Mouse (Mus musculus) retina, embryonic 14.5 days (tissue): ENCODE measurements around the gene Ccnt2.

ENCODE experiments used
- DNase-seq: peaks from one replicate; pipeline ENCODE4 v3.0.0-alpha.2; 2015; ENCODE audit warnings: low spot score

Ccnt2 gene

GRCm38 (mm10) chr1:127793459-127793858 lies 19.5 kb downstream of the Ccnt2 start:
- DNase-seq = no peak

DNA sequence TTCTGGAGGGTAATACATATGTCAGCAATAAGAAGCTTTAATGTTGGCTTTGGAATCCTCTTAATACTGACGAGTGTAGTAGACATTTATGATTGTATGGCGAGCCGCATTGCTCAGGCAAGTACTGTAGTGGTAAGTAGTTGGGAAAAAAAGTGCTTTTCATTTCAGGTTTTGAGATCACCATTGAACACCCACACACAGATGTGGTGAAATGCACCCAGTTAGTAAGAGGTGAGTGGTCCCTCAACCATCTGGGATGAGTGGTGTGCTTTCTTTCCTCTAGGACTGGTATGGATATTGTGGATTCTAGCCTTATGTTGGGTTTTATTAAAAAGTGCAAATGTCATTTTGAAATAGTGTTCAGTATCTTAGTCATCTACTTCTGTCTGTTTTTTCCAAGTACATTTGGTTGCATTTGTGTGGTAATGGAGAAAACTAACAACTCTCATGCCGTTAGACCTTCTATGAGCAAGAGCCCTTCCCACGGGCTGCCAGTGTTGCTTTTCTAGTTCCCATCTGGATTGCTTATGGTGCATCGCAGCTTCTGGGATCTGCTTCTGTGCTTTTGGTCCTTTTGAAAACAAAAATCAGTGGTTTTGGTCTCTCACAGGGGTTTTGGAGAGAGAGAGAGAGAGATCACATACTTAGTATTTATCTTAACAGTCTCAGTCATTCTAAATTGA lies 21.3 kb downstream of the Ccnt2 start:
- no peak for DNase-seq

GRCm38 (mm10) chr1:127796341-127796740 lies 22.4 kb downstream of the Ccnt2 start:
- no peak for DNase-seq

DNA sequence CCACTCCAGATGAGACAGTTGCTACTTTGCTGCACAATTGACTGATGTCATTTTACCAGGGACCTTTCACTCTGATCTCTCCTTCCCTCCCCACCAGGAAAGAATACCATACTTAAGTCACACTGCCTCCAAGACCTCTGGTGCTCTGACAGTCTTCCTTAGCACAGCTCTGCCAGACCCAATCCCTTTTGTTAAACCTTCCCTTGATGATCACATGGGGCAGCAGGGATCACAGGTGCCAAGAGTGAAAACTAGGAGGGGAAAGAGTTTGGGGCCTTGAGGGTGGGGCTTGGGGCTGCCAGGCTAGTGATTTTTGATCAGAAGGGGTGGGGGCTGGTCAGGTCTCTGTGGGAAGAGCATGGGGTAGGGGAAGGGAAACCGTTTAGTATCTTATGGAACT lies 22.8 kb downstream of the Ccnt2 start:
- no peak for DNase-seq

DNA sequence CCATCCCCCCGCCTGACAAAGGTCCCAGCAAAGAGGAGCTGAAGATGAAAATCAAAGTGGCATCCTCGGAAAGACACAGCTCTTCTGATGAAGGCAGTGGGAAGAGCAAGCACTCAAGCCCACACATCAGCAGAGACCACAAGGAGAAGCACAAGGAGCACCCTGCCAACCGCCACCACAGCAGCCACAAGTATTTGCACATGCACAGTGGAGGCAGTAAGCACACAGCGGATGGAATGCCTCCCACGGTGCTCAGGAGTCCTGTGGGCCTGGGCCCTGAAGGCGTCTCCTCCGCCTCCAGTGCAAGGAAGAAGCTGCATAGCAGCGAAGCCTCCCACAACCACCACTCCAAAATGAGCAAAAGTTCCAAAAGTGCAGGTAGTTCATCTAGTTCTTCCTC lies 29.0 kb downstream of the Ccnt2 start:
- DNase-seq = no peak

DNA sequence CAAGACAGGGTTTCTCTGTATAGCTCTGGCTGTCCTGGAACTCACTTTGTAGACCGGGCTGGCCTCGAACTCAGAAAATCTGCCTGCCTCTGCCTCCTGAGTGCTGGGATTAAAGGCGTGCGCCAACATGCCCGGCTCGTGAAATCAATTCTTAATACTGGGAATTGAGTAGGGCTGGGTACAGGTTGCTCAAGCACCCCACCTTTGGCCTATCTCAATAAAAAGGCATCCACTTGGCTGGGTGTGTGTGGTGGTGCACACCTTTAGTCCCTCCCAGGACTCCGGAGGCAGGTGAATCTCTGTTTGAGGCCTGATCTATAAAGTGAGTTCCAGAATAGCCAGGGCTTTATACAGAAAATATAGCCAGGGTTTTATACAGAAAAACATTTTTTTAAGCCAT lies 34.7 kb downstream of the Ccnt2 start:
- no peak for DNase-seq

- DNase-seq = no peak
Observed at GRCm38 (mm10) chr1:127812929-127813328, 39.0 kb downstream of the Ccnt2 start.

GRCm38 (mm10) chr1:127816381-127816780 lies 42.4 kb downstream of the Ccnt2 start:
- DNase-seq = no peak

- peak; percentile 79 for DNase-seq
Observed at GRCm38 (mm10) chr1:127827325-127827724, 53.4 kb downstream of the Ccnt2 start.

DNA sequence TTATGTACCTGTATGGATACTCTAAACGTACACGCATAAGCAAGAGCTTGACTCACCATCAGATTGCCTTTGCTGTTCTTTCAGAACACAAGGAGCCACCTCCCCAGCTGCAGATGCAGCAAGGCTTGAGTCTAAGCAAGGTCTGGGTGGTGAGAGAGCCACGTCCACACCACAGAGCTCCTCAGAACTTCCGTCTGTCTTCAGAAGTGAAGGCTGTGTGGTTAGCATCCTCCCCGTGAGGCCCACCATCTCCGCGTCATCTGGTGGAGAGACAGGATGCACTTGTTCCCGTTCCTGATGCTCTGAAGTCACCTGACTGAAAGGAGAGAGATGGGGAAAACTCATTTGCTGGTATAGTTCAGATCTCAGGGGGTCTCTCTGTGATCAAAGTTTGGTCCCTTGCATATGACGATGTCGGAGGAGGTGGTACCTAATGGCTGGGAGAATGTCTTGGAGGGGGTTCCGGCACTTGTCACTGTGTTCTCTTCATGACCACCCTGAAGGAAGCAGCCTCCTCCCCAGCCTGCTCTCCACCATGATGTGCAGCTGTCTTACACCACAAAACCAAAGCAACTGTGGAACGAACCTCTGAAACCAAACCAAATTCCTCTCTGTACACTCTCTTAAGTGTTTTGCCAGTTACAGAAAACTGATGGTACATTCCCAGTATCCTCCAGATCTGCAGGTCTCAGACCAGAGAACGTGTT lies 56.4 kb downstream of the Ccnt2 start:
- DNase-seq = no peak

GRCm38 (mm10) chr1:127833714-127834113 lies 59.8 kb downstream of the Ccnt2 start:
- DNase-seq = no peak

- no peak for DNase-seq
Observed at GRCm38 (mm10) chr1:127834202-127834601, 60.2 kb downstream of the Ccnt2 start.

DNA sequence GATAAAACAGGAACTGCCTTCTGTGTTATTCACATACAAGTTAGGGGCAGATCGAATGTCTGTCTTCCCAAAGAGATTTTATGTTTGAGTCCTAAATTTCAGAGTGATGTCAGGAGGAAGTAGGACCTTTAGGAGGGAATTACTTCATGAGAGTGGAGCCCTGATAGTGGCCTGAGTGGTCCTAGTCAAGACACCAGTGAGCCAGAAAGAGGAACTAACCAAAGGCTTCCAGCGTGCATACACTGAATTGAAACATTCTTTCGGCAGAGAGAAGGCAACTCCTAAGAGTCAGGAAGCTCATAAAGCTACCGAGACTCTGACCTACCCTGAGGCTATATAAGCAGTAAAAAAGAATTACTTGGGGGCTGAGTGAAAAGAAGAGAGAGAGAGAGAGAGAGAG lies 62.7 kb downstream of the Ccnt2 start:
- DNase-seq = no peak

- DNase-seq = no peak
Observed at GRCm38 (mm10) chr1:127838602-127839001, 64.6 kb downstream of the Ccnt2 start.

GRCm38 (mm10) chr1:127845472-127845871 lies 71.5 kb downstream of the Ccnt2 start:
- DNase-seq = no peak

GRCm38 (mm10) chr1:127850075-127850610 lies 76.2 kb downstream of the Ccnt2 start:
- no peak for DNase-seq

DNA sequence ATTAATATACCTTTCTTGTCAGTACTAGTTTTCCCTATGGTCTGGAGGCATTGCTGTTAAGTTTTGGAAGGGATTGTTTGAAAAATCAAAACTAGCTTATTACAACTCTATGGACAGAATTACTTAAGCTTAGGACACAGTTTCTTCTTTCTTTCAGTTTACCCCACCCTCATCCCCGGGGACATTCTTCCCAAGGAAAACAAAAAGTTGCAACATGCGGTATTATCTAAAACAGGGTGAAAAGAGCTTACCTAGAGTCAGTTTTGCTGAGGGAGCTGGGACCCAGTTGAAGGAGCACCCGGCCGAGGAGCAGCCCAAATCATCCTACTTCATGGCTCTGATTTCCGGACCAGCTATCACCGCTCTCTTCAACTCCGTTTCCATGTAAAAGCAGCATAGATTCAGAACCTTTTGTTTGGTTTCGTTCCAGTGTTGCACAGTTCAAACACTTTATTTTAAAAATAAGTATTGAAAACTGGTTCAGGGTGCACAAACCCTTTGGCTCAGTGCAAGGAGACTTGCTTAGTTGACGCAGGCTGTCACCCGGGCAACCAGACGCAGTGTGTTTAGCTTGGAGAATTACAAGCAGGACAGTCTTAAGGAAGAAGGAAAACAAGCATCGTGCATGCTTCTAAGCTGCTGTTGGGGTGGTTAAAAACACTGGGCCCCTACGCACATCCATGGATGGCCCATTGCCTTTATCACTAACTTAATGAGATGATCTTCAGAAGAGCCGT lies 80.7 kb downstream of the Ccnt2 start, which contains the start of gene Map3k19:
Gene Map3k19 (minus strand): TSS at position 546 of the 737 bp plus-strand sequence.
- no peak for DNase-seq
